Mouse (Mus musculus): ENCODE results near the gene Sgpl1. TPM values are rescaled to one million over a fixed set of nuclear protein-coding genes. Genes with fewer than 3 reads are reported as not detected.
A peak's percentile ranks its signal among the peaks of the same experiment; 100 is the strongest.

The Sgpl1 gene
- total RNA-seq, 2 experiments from 2014 or later: 21.8 to 23.1 TPM

- H3K27ac ChIP-seq: no peak overlapping the region
- no peak for DNase-seq (ENCODE audit: extremely low spot score in 1 of 2, low spot score in 2 of 2)
- intact Hi-C loops (cut with DNase I): loop anchor here (10.0 kb wide), 1 partner anchor 661 kb away; no protein-coding TSS in a partner anchor
- TF ChIP-seq CTCF (IDR thresholded peaks at IDR 0.05): no peak
- no peak overlapping the region for H3K4me3 ChIP-seq
These were observed 71.9 kb downstream of the Sgpl1 start for GRCm38 (mm10) chr10:61075607-61076006.

- intact Hi-C loops (cut with DNase I): loop anchor here (10.0 kb wide), 1 partner anchor 660 kb away; no protein-coding TSS in a partner anchor
- no peak for TF ChIP-seq CTCF (IDR thresholded peaks at IDR 0.05)
- Histone ChIP-seq H3K4me3 (no peak overlapping the region), H3K27ac (no peak overlapping the region)
- no peak for DNase-seq (ENCODE audit: extremely low spot score in 1 of 2, low spot score in 2 of 2)
These were observed 72.9 kb downstream of the Sgpl1 start for GRCm38 (mm10) chr10:61074643-61075042.

- Histone ChIP-seq H3K4me3 (no peak overlapping the region), H3K27ac (no peak overlapping the region)
- TF ChIP-seq CTCF (IDR thresholded peaks at IDR 0.05): peak; percentile 97
- DNase-seq (ENCODE audit: extremely low spot score in 1 of 2, low spot score in 2 of 2): peak; percentile 52 to 72
- intact Hi-C loops (cut with DNase I): loop anchor here (10.0 kb wide), 1 partner anchor 658 kb away; no protein-coding TSS in a partner anchor
These were observed 75.2 kb downstream of the Sgpl1 start for GRCm38 (mm10) chr10:61072324-61072723.

- intact Hi-C loops (cut with DNase I): no loop called here
- TF ChIP-seq CTCF (IDR thresholded peaks at IDR 0.05): no peak
- Histone ChIP-seq H3K27ac (no peak overlapping the region), H3K4me3 (no peak overlapping the region)
- DNase-seq (ENCODE audit: extremely low spot score in 1 of 2, low spot score in 2 of 2): no peak
These were observed 78.3 kb downstream of the Sgpl1 start for GRCm38 (mm10) chr10:61069248-61069647.

- Histone ChIP-seq H3K27ac (no peak overlapping the region), H3K4me3 (no peak overlapping the region)
- peak; percentile 51 to 57 for DNase-seq (ENCODE audit: extremely low spot score in 1 of 2, low spot score in 2 of 2)
- TF ChIP-seq CTCF (IDR thresholded peaks at IDR 0.05): peak; percentile 83
- intact Hi-C loops (cut with DNase I): loop anchor here (1.0 kb wide), 1 partner anchor 288 kb away; no protein-coding TSS in a partner anchor
These were observed 78.9 kb downstream of the Sgpl1 start for GRCm38 (mm10) chr10:61068436-61069192.

- no peak for TF ChIP-seq CTCF (IDR thresholded peaks at IDR 0.05)
- Histone ChIP-seq H3K27ac (no peak overlapping the region), H3K4me3 (no peak overlapping the region)
- no peak for DNase-seq (ENCODE audit: extremely low spot score in 1 of 2, low spot score in 2 of 2)
- intact Hi-C loops (cut with DNase I): no loop called here
These were observed 82.1 kb downstream of the Sgpl1 start for GRCm38 (mm10) chr10:61065287-61066005.

GRCm38 (mm10) chr10:61064635-61065034, 82.9 kb downstream of the Sgpl1 start:
- DNase-seq (ENCODE audit: extremely low spot score in 1 of 2, low spot score in 2 of 2): no peak
- Histone ChIP-seq H3K27ac (no peak overlapping the region), H3K4me3 (no peak overlapping the region)
- intact Hi-C loops (cut with DNase I): no loop called here
- TF ChIP-seq CTCF (IDR thresholded peaks at IDR 0.05): no peak

- Histone ChIP-seq H3K4me3 (no peak overlapping the region), H3K27ac (no peak overlapping the region)
- intact Hi-C loops (cut with DNase I): no loop called here
- no peak for TF ChIP-seq CTCF (IDR thresholded peaks at IDR 0.05)
- DNase-seq (ENCODE audit: extremely low spot score in 1 of 2, low spot score in 2 of 2): no peak
These were observed 84.1 kb downstream of the Sgpl1 start for GRCm38 (mm10) chr10:61063271-61063864.

GRCm38 (mm10) chr10:61059543-61060110, 87.9 kb downstream of the Sgpl1 start:
- intact Hi-C loops (cut with DNase I): loop anchor here (10.0 kb wide), 1 partner anchor 735 kb away; no protein-coding TSS in a partner anchor
- TF ChIP-seq CTCF (IDR thresholded peaks at IDR 0.05): no peak
- H3K4me3 ChIP-seq: no peak overlapping the region
- H3K27ac ChIP-seq: no peak overlapping the region
- no peak for DNase-seq (ENCODE audit: extremely low spot score in 1 of 2, low spot score in 2 of 2)

GRCm38 (mm10) chr10:61059101-61059500, 88.4 kb downstream of the Sgpl1 start:
- no peak overlapping the region for H3K4me3 ChIP-seq
- TF ChIP-seq CTCF (IDR thresholded peaks at IDR 0.05): no peak

GRCm38 (mm10) chr10:61056661-61057060, 90.8 kb downstream of the Sgpl1 start:
- intact Hi-C loops (cut with DNase I): loop anchor here (10.0 kb wide), 1 partner anchor 732 kb away; no protein-coding TSS in a partner anchor
- Histone ChIP-seq H3K27ac (no peak overlapping the region), H3K4me3 (no peak overlapping the region)
- TF ChIP-seq CTCF (IDR thresholded peaks at IDR 0.05): no peak
- DNase-seq (ENCODE audit: extremely low spot score in 1 of 2, low spot score in 2 of 2): no peak

More at GRCm38 (mm10) chr10:61059101-61059500, 88.4 kb downstream of the Sgpl1 start:
- no peak overlapping the region for H3K27ac ChIP-seq
- no peak for DNase-seq (ENCODE audit: extremely low spot score in 1 of 2, low spot score in 2 of 2)
- intact Hi-C loops (cut with DNase I): loop anchor here (10.0 kb wide), 1 partner anchor 734 kb away; no protein-coding TSS in a partner anchor

All from left cerebral cortex, adult 2 months (tissue).